Comparison of ENCODE assay signal across 11 mouse cellular contexts in the genomic region with DNA sequence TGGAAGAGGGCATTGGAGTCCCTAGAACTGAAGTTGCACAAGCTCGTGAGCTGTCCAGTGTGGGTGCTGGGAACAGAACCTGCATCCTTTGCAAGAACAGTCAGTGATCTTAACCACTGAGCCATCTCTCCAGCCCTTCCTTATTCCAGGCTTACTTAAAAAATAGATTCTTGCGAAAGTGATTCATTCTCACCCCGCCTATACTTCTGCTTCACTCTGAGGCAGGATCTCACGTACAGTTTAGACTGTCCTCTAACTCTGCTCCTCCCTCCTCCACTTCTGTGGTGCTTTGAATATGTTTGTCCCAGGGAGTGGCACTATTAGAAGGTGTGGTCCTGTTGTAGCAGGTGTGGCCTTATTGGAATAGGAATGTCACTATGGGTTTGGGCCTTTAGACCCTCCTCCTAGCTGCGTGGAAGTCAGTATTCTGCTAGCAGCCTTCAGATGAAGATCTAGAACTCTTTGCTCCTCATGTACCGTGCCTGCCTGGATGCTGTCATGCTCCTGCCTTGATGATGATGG.
"Had no signal": no experiment of that assay in that cellular context is flagged by ENCODE, and none has a peak within 500 bp of the region (broad histone marks: within the 10 kb centered on the region; RNA-seq: fewer than 3 reads in every experiment).

No protein-coding gene starts in this region.

- H3K4me3 ChIP-seq: limb, embryonic 12.5 days; midbrain, embryonic 12.5 days had no signal

- DNase-seq: kidney, adult 8-10 months; kidney, postnatal 36 days; layer of hippocampus, adult 9-11 months; layer of hippocampus, postnatal 36 days; lung, adult 18-20 months; right cerebral cortex, postnatal 14 days; thymus, postnatal 14 days had no signal

- H3K4me1 ChIP-seq: limb, embryonic 12.5 days; midbrain, embryonic 12.5 days had no signal

- H3K9ac ChIP-seq: limb, embryonic 12.5 days; midbrain, embryonic 12.5 days had no signal

- H3K27ac ChIP-seq: kidney, postnatal 0 days; limb, embryonic 12.5 days; midbrain, embryonic 12.5 days had no signal

- H3K4me2 ChIP-seq: limb, embryonic 12.5 days; midbrain, embryonic 12.5 days had no signal

- H3K27me3 ChIP-seq: limb, embryonic 12.5 days; midbrain, embryonic 12.5 days had no signal

- H3K9me3 ChIP-seq: limb, embryonic 12.5 days; midbrain, embryonic 12.5 days had no signal

- ATAC-seq: intestine, postnatal 0 days had no signal

- H3K36me3 ChIP-seq: limb, embryonic 12.5 days; midbrain, embryonic 12.5 days had no signal
